Mouse (Mus musculus) embryonic facial prominence, embryonic 15.5 days (tissue): Measurements from ENCODE around the gene Vps16. TPM values are rescaled to one million over a fixed set of nuclear protein-coding genes. Genes with fewer than 3 reads are reported as not detected.

ENCODE experiments used
- ATAC-seq: fragments of 200-750 bp; cut with Nextera tagmentation; 2 replicates; pipeline ENCODE4 v1.8.0; 2017; ENCODE audit warnings: low read depth, moderate TSS enrichment; ENCODE audit not compliant: insufficient number of reproducible peaks, low FRiP score, low TSS enrichment
- H3K27ac ChIP-seq: fragments of 300-500 bp; sonication (generic); replicated peaks from 2 replicates; pipeline ENCODE4 v1.5.1; 2015; ENCODE audit warnings: mild to moderate bottlenecking, inconsistent platforms
- H3K27me3 ChIP-seq: fragments of 300-500 bp; sonication (generic); 2 replicates; pipeline ENCODE4 v1.6.1; 2015; ENCODE audit warnings: inconsistent platforms
- H3K36me3 ChIP-seq: fragments of 300-500 bp; sonication (generic); 2 replicates; pipeline ENCODE4 v1.6.1; 2015; ENCODE audit warnings: mild to moderate bottlenecking, inconsistent platforms
- H3K4me1 ChIP-seq: fragments of 300-500 bp; sonication (generic); 2 replicates; pipeline ENCODE4 v1.6.1; 2015; ENCODE audit warnings: inconsistent platforms
- H3K4me2 ChIP-seq: fragments of 300-500 bp; sonication (generic); replicated peaks from 2 replicates; pipeline ENCODE4 v1.6.1; 2015; ENCODE audit warnings: mild to moderate bottlenecking, inconsistent platforms
- H3K4me3 ChIP-seq: fragments of 300-500 bp; sonication (generic); replicated peaks from 2 replicates; pipeline ENCODE4 v1.5.1; 2015; ENCODE audit warnings: mild to moderate bottlenecking, inconsistent platforms
- H3K9ac ChIP-seq: fragments of 300-500 bp; sonication (generic); 2 replicates; pipeline ENCODE4 v1.6.1; 2015; ENCODE audit warnings: inconsistent platforms
- H3K9me3 ChIP-seq: fragments of 300-500 bp; sonication (generic); replicated peaks from 2 replicates; pipeline ENCODE4 v1.6.1; 2016; ENCODE audit warnings: inconsistent platforms
- WGBS: fragments of 180-500 bp; shearing (Covaris S2); methylation state at CpG from one replicate; pipeline ENCODE4 v1.1.7; 2015; 5-methylcytosine and 5-hydroxymethylcytosine counted together
- polyA plus RNA-seq: library from polyadenylated mRNA; unstranded; fragments of >200 nt; fragmentation: Nextera tagmentation; extraction: Ambion mirVana; gene quantifications from 2 replicates; pipeline ENCODE4 v1.2.1, GENCODE M21; 2015

Vps16 gene
- polyA plus RNA-seq, 1 experiment from 2014 or later, result 103 TPM

DNA sequence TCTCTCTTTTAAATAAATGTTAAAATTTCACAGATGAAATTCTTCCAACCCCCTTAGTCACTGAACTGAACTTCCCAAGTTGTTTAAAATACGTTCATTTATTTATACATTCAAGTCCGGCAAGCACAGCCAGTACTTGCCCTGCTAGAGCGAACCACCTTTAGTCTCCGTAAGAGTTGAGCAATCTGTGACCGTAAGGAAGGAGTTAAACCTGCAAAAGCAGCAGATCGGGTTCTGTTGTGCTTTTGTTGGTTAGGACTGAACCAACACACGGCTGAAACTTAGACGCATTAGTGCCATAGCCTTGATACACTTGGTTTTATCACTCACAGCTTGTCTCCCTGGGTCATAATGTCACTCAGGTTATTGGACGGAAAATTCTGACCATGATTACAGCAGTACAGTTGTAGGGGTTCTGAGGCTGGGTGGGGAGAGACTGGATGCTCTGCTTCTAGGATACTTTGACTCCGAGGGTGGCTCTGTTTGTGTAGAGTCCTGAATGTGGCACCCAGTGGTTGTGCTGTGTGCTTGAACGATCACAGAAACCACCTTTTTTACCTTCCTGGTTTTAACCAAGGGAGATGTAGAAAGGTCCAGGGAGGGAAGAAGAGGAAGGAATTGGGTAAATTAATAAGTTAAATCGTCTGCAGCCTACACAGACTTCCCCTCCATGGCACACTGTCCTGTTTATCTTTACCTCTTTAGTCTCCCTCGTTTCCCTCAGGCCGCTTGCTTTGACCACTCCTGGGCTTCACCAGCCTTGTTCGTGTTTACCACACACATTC is 37.3 kb downstream of the Vps16 start:
- Histone ChIP-seq H3K27me3 (no peaks in the 10 kb centered on the region), H3K4me3 (no peak overlapping the region), H3K9ac (no peak overlapping the region), H3K27ac (no peak overlapping the region), H3K4me2 (no peak overlapping the region), H3K4me1 (0 out of 2 replicates have a peak, but pooled peaks cover 6% of the 10 kb centered on the region), H3K36me3 (no peaks in the 10 kb centered on the region), H3K9me3 (no peaks in the 10 kb centered on the region)
- WGBS, result 52% methylated on average over 15 of the region's 15 CpGs
- ATAC-seq, result no peak

DNA sequence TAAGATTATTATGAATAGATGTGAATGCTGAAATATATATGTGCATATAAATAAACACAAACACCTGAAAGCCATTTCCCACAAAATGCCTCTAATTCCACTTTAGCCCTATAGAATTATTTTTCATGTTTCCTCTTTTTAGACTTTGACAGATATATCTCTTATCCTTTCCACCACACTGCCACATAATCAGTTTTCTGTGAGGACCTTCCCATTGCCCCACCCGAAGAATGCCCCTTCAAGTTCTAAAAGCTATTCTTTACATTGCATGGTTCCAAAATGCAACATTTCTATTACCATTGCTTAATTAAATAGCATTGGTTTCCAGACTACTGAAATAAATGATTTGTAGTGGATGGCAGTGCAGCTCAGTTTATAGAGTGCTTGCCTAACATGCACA is 42.3 kb downstream of the Vps16 start:
- no peak overlapping the region for H3K4me2 ChIP-seq
- H3K27ac ChIP-seq, result no peak overlapping the region
- no peak overlapping the region for H3K4me3 ChIP-seq
- no peaks in the 10 kb centered on the region for H3K27me3 ChIP-seq
- no peaks in the 10 kb centered on the region for H3K9me3 ChIP-seq
- 0 out of 2 replicates have a peak, but pooled peaks cover 2% of the 10 kb centered on the region for H3K4me1 ChIP-seq
- 92% methylated on average over 1 of the region's 1 CpGs for WGBS
- H3K36me3 ChIP-seq, result no peaks in the 10 kb centered on the region
- no peak for ATAC-seq
- H3K9ac ChIP-seq, result no peak overlapping the region

DNA sequence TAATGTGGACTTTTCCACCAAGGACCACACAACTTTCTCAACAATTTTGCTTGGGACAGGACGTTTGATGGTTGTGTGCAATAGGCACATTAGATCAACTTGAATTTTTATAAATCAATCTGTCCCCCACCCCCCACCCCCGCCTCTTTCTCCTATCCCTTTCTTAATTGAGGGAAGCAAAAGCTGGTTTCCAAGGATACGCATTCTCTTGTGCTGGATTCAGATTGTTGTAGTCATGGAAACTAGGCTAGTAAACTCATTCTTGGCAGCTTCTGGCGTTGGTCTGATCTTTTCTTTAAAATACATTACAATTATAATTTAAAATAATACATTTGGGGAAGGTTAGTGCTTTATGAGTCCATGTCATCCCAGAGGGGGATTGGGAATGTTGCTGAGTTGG is 45.2 kb downstream of the Vps16 start:
- WGBS, result 58% methylated on average over 4 of the region's 4 CpGs
- Histone ChIP-seq H3K36me3 (no peaks in the 10 kb centered on the region), H3K9ac (no peak overlapping the region), H3K27ac (no peak overlapping the region), H3K4me3 (no peak overlapping the region), H3K4me1 (no peaks in the 10 kb centered on the region), H3K9me3 (no peaks in the 10 kb centered on the region), H3K27me3 (no peaks in the 10 kb centered on the region), H3K4me2 (no peak overlapping the region)
- ATAC-seq, result no peak

DNA sequence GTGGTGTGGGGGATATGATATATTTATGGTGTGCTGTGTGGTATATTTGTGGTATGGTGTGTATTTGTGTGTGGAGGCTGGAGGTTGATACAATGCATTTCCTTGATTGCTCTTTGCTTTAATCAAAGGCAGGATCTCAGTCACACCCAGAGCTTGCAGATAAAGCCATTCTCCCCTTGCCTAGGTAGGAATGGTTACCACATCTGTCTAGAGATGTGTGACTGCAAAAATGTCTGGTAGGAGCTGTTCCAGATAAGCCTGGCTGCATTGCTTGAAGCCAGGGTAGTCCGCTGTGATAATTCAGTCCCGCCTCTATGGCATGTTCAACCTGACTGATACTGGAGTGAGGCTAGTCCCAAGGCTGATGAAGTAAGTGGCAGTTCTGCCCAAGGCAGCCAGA is 45.8 kb downstream of the Vps16 start:
- no peaks in the 10 kb centered on the region for H3K27me3 ChIP-seq
- H3K4me3 ChIP-seq, result no peak overlapping the region
- 86% methylated on average over 2 of the region's 2 CpGs for WGBS
- H3K9ac ChIP-seq, result no peak overlapping the region
- H3K9me3 ChIP-seq, result no peaks in the 10 kb centered on the region
- H3K27ac ChIP-seq, result no peak overlapping the region
- no peak for ATAC-seq
- H3K36me3 ChIP-seq, result no peaks in the 10 kb centered on the region
- H3K4me1 ChIP-seq, result no peaks in the 10 kb centered on the region
- H3K4me2 ChIP-seq, result no peak overlapping the region

DNA sequence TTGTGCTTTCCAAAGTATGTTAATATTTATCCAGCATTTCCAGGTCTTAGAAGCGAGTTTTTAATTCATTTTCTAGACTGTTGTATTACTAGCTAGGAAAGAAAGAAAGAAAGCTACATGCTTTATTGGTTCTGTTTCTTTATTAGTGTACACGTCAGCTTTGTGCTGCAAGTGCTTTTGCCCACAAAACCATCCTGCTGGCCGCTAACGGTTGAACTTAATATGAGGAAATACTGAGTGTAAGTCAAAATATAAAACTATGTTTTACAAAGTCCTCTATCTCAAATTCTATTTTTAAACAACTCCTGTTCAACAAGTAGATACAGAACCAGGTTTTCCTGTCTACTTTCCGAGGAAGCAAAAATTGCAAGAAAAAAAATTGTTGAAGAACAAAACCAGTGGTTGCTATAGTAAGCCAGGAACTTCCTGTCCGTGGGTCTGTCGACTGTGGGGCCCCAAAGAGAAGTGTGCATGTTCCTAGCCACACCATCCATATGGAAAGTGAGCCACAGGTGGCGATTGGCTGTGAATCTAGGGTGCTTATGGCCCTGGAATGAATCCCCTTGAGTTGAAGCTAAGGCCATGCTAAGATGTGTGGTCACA is 48.9 kb downstream of the Vps16 start:
- no peak overlapping the region for H3K4me2 ChIP-seq
- H3K36me3 ChIP-seq, result no peaks in the 10 kb centered on the region
- WGBS, result 68% methylated on average over 8 of the region's 8 CpGs
- H3K4me3 ChIP-seq, result no peak overlapping the region
- no peak for ATAC-seq
- no peak overlapping the region for H3K27ac ChIP-seq
- no peaks in the 10 kb centered on the region for H3K4me1 ChIP-seq
- no peaks in the 10 kb centered on the region for H3K27me3 ChIP-seq
- H3K9me3 ChIP-seq, result no peaks in the 10 kb centered on the region
- no peak overlapping the region for H3K9ac ChIP-seq

DNA sequence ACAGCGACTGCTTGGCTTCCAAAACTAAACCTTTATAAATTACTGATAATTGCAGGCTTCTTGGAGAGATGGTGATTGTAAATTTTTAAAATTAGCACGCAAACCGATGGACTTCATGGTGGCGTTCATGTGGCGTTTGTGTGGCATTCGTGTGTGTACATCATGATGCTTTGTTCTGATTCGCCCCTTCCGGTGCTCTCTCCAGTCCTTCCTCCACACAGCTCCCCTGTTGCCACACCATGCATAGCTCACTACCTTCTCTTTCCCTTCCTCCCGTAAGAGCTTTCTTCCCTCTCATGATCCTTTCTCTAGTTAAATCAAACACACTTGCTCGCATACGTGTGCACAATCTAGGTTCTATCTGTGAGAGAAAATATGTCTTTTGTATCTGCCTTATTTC is 51.6 kb downstream of the Vps16 start:
- no peak for ATAC-seq

DNA sequence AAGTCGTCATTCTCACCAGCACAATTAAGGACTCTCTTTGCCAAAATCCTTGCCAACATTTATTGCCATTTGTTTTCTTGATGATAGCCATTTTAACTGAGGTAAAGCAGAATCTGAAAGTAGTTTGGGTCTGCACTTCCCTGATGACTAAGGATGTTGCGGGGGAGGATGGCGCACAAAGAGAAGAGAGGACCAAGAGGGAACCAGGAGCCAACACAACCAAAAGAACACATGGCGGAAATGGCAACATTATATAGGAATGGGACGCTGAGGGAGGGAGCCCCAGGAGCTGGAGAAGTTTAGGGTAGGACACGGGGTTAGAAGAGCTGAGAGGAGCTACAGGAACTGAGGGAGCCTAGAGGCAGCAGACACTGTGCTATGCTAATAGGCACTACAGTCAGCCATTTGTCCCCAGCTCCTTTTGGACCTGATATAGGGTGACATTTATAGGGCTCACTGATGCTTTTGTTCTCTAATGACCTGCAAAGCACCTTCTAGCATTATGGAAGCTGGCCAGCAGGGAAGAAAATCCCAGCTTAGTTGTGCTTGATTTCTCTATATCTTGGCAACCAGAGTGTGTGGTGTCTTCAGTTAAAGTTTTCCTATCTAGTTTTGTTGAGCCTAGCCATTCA is 52.6 kb downstream of the Vps16 start:
- Histone ChIP-seq H3K27ac (no peak overlapping the region), H3K4me1 (no peaks in the 10 kb centered on the region), H3K9me3 (no peaks in the 10 kb centered on the region), H3K36me3 (no peaks in the 10 kb centered on the region), H3K27me3 (no peaks in the 10 kb centered on the region), H3K9ac (no peak overlapping the region), H3K4me3 (no peak overlapping the region), H3K4me2 (no peak overlapping the region)
- no peak for ATAC-seq
- WGBS, result 90% methylated on average over 6 of the region's 6 CpGs

More for the DNA sequence above, 51.6 kb downstream of the Vps16 start:
- H3K4me3 ChIP-seq, result no peak overlapping the region
- no peak overlapping the region for H3K4me2 ChIP-seq
- 91% methylated on average over 11 of the region's 11 CpGs for WGBS
- no peak overlapping the region for H3K9ac ChIP-seq
- no peaks in the 10 kb centered on the region for H3K36me3 ChIP-seq
- no peak overlapping the region for H3K27ac ChIP-seq
- H3K9me3 ChIP-seq, result no peaks in the 10 kb centered on the region
- H3K27me3 ChIP-seq, result no peaks in the 10 kb centered on the region
- H3K4me1 ChIP-seq, result no peaks in the 10 kb centered on the region

DNA sequence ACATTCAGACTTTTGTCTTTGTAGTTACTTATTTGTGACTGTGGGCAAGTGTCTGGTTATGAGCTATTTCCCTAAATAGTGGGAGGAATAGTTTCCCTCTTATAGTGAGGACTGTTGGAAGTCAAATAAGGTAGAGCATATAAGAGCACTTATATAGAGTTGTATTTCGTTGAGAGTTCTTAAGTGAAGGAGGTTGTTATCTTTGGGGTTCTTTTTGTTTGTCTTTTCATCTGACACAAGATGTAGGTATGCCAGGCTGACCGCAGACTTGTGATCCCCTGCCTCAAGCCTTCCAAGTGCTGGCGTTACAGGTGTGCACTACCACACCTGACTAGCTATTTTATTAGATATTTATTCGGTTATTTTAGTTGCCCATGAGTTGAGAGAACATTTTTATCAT is 58.0 kb downstream of the Vps16 start:
- ATAC-seq, result no peak
- Histone ChIP-seq H3K4me1 (no peaks in the 10 kb centered on the region), H3K9me3 (no peaks in the 10 kb centered on the region), H3K4me3 (no peak overlapping the region), H3K4me2 (no peak overlapping the region), H3K27me3 (no peaks in the 10 kb centered on the region), H3K36me3 (no peaks in the 10 kb centered on the region), H3K27ac (no peak overlapping the region), H3K9ac (no peak overlapping the region)
- WGBS, result 92% methylated on average over 4 of the region's 4 CpGs

DNA sequence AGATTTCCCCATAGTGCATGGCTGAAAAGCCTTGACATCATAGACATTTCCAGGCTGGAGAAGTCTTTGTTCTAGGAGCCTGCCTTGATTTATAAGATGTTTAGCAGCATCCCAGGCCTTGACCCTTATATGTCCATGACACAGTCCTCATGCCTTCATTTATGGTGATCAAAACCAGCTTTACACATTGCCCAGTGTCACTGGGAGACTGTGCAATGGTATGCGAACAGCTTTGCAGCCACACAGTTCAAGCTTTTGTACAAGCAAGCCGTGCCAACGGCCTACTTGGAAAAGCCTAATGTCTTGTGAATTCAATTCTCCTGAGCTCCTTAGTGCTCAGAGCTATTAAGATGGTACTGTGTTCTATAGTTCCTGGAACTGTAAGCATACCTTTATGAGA is 58.6 kb downstream of the Vps16 start:
- no peak for ATAC-seq
- Histone ChIP-seq H3K9me3 (no peaks in the 10 kb centered on the region), H3K4me2 (no peak overlapping the region), H3K36me3 (no peaks in the 10 kb centered on the region), H3K27ac (no peak overlapping the region), H3K4me1 (no peaks in the 10 kb centered on the region), H3K9ac (no peak overlapping the region), H3K4me3 (no peak overlapping the region), H3K27me3 (no peaks in the 10 kb centered on the region)
- WGBS, result 82% methylated on average over 3 of the region's 3 CpGs

DNA sequence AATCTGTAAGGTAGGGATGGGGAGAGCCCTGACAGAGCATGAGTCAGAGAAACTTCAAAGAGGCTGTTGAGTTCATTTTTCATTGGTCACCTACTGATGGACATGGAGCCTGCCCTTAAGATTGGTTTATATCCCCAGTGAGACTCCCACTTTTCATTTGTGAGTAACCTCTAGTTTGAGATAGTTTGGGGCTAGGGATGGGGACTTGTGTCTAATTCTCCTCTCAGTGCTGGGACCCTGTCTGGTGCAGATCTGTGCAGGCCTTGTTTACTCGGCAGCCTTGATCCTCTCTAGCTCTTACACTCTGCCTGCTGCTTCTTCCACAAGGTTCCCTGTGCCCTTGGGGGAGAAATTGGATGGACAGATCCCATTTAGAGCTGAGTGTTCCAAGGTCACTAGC is 60.1 kb downstream of the Vps16 start:
- Histone ChIP-seq H3K4me3 (no peak overlapping the region), H3K27me3 (no peaks in the 10 kb centered on the region), H3K36me3 (no peaks in the 10 kb centered on the region), H3K9ac (no peak overlapping the region), H3K9me3 (no peaks in the 10 kb centered on the region), H3K4me1 (no peaks in the 10 kb centered on the region), H3K4me2 (no peak overlapping the region), H3K27ac (no peak overlapping the region)
- no peak for ATAC-seq
- 100% methylated on average over 1 of the region's 1 CpGs for WGBS

DNA sequence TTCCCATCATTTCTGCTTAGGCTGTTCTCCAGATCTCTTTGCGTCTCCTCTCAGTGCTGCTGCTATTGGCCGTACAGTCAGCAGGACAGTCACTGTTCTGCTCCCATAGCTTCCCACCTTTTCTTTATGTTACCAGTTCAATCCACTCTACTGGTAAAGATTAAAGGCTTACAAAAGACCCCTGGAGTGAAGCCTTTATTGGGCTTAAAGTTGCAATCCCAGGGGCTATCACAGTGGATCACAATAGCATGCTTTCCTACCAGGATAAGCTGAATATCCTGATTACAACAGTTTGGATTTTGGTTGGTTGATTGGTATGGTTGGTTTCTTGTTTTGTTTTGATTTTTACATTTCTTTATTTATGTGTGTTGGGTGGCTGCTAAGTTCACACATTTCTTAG is 63.9 kb downstream of the Vps16 start:
- Histone ChIP-seq H3K4me1 (no peaks in the 10 kb centered on the region), H3K9me3 (no peaks in the 10 kb centered on the region), H3K4me2 (no peak overlapping the region), H3K36me3 (no peaks in the 10 kb centered on the region), H3K27me3 (no peaks in the 10 kb centered on the region), H3K4me3 (no peak overlapping the region), H3K9ac (no peak overlapping the region), H3K27ac (no peak overlapping the region)
- no peak for ATAC-seq
- WGBS, result 95% methylated on average over 2 of the region's 2 CpGs
